Mouse (Mus musculus) spleen, postnatal 10 days (tissue): ENCODE data around the gene Olfr571.

Experiments used
- DNase-seq, 2 experiments: peaks; one replicate each; pipeline ENCODE4 v3.0.0; 2021 to 2022; ENCODE audit warnings: low spot score in 2 of 2

Gene Olfr571

GRCm38 (mm10) chr7:102917032-102917875 is at the start of gene Olfr571:
TSS of gene Olfr571 (minus strand) at chr7:102917536.
- no peak for DNase-seq

GRCm38 (mm10) chr7:102962360-102962759 is 45.0 kb upstream of the Olfr571 start, which contains the start of gene Olfr576:
TSS of gene Olfr576 (plus strand) at chr7:102962660.
- no peak for DNase-seq

- no peak for DNase-seq
Measured at GRCm38 (mm10) chr7:102958593-102958992, 41.3 kb upstream of the Olfr571 start, which contains the start of gene Olfr575. TSS of gene Olfr575 (minus strand) at chr7:102958775.

DNA sequence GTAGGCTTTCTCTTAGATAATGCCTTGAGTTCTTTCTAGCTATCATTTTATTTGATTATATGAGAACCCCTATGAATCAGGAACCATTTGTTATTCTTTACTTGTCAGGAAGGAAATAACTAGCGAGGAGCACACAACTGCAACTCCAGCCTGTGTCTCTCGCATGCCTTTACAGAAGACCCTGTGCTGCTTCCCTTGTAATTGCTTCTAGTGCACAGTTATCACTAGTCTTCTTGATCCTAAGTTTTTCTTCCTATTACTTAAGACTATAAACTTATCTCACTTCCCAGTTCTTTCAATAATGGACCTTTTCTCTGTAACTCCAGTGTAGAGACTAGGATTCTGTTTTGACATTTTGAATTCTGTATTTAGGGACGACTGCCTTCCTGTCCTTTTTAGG is 40.8 kb upstream of the Olfr571 start:
- no peak for DNase-seq

GRCm38 (mm10) chr7:102950732-102951131 is 33.4 kb upstream of the Olfr571 start:
- no peak for DNase-seq

GRCm38 (mm10) chr7:102948167-102948566 is 30.8 kb upstream of the Olfr571 start, which contains the start of gene Olfr574:
TSS of gene Olfr574 (plus strand) at chr7:102948467.
- no peak for DNase-seq

DNA sequence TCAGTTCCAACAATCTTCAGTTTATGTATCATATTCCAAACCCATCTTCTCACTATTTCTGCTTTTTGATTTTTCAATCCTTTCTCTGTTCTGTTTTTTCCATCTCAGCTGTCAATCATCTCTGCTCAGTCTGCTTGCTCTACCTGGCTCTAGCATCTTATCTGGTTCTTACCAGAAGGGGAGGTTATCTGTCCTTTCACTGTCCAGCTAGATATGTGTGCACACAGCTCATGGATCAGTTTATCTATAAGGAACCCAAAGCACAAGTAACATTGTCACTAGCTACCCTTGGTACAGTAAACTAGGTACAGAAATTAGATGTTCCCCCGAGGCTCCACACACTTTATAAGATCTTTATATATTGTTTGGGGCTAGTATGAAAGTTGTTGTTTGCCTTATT is 26.1 kb upstream of the Olfr571 start:
- DNase-seq = no peak

DNA sequence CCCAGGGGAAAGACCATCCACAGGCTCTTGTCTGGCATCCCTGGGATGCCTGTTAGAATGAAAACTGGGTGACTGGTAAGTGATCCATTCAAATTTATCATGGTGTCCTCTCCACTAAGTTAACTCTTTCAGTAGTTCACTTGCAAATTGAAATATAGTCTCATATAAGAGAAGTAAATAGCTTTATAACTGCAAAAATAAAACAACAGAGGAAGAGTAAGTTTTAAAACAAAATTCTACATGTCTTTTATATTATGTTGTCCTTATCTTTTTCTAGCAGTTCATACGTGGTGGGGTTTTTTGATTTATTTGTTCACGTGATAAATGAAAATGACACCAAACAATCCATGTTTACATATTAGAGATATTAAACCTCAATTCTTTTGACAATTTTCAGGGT is 25.1 kb upstream of the Olfr571 start, which contains the start of gene Olfr573-ps1:
TSS of gene Olfr573-ps1 (minus strand) at position 101 of the 400 bp plus-strand sequence.
- DNase-seq = no peak

GRCm38 (mm10) chr7:102927105-102927504 is 9.8 kb upstream of the Olfr571 start:
- no peak for DNase-seq

GRCm38 (mm10) chr7:102924109-102924508 is 6.8 kb upstream of the Olfr571 start, which contains the start of gene Olfr572:
TSS of gene Olfr572 (plus strand) at chr7:102924409.
- DNase-seq = no peak

GRCm38 (mm10) chr7:102919632-102920031 is 2.3 kb upstream of the Olfr571 start:
- no peak for DNase-seq

DNA sequence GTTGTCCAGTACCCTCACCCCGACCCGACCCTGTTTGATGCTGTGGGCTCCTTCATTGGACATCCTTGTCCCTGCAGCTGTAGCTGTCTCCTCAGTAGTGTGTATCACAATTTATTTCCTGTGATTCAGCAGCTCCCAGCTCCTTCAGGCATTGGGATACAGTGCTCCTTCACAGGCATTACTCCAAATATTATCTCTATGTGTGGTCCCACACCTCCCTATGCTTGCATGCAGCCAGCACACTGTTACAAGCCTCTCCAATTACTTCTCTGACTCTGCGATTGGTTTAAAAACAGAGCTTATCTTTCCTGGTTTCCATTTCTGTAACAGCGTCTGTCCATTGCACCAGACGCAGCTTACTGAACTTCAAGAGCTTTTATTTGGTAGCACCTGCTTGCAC is 931 bp downstream of the Olfr571 start:
- no peak for DNase-seq

DNA sequence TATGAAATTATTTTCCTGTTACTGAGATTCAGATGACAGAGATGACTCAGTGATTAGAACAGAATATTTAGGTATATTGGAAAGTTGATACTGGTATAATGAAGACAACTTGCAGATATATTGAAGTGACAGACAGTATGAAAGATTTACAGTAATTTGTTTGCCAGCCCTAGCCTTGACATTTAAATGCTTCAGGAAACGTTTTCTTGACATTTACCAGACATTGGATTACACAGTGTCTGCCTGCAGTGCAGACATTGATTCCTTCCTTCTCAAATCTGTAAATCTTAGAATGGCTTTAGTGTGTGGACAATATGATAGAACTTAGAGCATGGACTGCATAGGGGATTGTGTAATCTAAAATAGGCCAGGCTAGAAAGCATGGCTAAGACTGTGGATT is 2.1 kb downstream of the Olfr571 start:
- no peak for DNase-seq

GRCm38 (mm10) chr7:102890782-102891181 is 26.6 kb downstream of the Olfr571 start, which contains the start of gene Olfr569:
TSS of gene Olfr569 (minus strand) at chr7:102890882.
- DNase-seq = no peak

DNA sequence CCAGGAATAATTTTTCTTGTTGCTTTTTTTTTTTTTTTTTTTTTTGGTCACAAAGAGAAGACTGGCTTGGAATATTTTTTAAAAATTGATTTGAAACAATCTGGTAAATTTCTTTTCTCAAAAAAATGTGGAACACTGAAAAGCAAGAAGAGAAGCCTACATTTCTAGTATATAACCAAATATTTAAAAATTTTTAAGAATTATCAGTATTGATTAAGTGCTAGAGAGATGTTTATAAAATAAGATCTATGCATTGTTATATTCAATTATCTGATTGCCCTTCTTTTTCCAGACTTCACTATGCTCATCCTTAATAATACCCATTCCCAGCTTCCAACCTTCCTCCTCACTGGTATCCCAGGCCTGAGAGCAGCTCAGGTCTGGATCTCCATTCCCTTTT is 40.5 kb downstream of the Olfr571 start, which contains the start of gene Olfr568:
TSS of gene Olfr568 (plus strand) at position 301 of the 400 bp plus-strand sequence.
- no peak for DNase-seq

DNA sequence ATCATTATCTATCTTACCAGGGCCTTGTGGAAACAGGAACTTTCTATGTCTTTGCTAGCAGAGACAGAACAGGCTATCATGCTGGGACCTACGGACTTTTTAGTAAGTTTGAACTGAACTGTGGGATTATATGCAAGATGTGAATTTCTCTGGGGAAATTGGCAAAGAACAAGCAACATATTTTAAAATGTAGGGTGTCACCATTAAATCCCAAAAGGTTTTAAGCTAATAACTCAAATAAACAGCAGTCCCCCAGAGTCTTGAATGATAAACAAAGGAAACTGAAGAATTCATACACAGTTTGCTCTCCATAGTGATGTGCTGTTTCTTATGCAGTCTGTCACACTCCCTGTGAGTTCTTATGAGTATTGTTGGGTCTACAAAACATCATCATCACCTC is 58.7 kb downstream of the Olfr571 start, which contains the start of gene Olfr566:
TSS of gene Olfr566 (minus strand) at position 101 of the 400 bp plus-strand sequence.
- no peak for DNase-seq

DNA sequence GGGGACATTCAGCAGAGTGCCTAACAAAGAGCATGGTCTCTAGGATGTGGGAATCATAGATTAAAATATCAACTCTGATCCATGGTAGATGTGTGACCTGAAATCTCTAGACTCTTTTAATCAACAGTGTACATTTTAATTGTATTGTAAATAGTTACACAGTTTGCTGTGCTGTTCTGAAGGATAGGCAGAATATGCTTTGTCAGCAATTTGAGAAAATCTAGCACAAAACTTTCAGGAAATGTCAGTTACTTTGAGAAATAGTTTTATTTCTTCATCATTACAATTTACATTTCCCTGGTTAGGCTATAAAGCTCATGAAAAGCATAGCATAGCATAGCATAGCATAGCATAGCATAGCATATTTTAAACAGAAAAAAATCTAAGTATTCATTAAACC is 61.5 kb downstream of the Olfr571 start:
- no peak for DNase-seq
